Mouse (Mus musculus): Measurements from ENCODE around the gene Gpx4. TPM values are rescaled to one million over a fixed set of nuclear protein-coding genes. Genes with fewer than 3 reads are reported as not detected.

Gene Gpx4
- total and polyA plus RNA-seq, 3 experiments, result 832 to 1,055 (median 860) TPM

DNA sequence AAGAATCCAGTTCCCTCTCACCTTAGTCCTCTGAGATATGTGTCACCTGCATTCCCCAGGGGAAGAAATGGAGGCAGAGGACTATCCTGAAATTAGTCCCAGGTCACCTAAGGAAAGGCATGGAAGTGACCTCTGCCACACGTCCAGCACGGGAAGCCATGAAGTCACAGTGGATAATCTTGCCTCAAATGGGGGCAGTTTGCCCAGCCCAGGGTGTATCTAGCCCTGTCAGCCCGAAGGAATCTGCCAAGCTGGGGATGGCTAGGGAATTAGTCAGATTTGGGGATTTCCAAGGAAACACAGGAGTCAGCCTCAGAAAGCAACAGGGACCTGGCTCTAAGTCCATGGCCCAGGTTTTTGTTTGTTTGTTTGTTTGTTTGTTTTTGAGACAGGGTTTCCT is 57.2 kb downstream of the Gpx4 start:
- 35% methylated on average over 3 of the region's 3 CpGs for WGBS
- no peak for DNase-seq
- Histone ChIP-seq H3K4me1 (ENCODE audit: control insufficient read depth, insufficient read depth, low read length) (peaks cover 14% of the 10 kb centered on the region), H3K27me3 (ENCODE audit: control insufficient read depth, insufficient read depth, low read length) (no peaks in the 10 kb centered on the region), H3K4me3 (no peak overlapping the region), H3K36me3 (ENCODE audit: control insufficient read depth, insufficient read depth, low read length) (no peaks in the 10 kb centered on the region), H3K79me2 (replicated peaks; ENCODE audit: control insufficient read depth, insufficient read depth, low read length) (peaks cover 13% of the 10 kb centered on the region), H3K27ac (no peak overlapping the region), H3K9ac (ENCODE audit: low read depth, low read length) (no peak overlapping the region)
- intact Hi-C loops (cut with DNase I), result no loop called here
- TF ChIP-seq CTCF (IDR thresholded peaks at IDR 0.05), result no peak
- TF ChIP-seq POLR2A (IDR thresholded peaks at IDR 0.05; ENCODE audit: insufficient read depth, low read depth, low read length), result no peak
- TF ChIP-seq EP300 (IDR thresholded peaks at IDR 0.05; ENCODE audit: insufficient read depth, low read depth, low read length), result no peak

- Histone ChIP-seq H3K79me2 (replicated peaks; ENCODE audit: control insufficient read depth, insufficient read depth, low read length) (peaks cover 9% of the 10 kb centered on the region), H3K36me3 (ENCODE audit: control insufficient read depth, insufficient read depth, low read length) (no peaks in the 10 kb centered on the region), H3K27ac (no peak within 1 kb of the TSS), H3K4me1 (ENCODE audit: control insufficient read depth, insufficient read depth, low read length) (peaks cover 12% of the 10 kb centered on the region), H3K27me3 (ENCODE audit: control insufficient read depth, insufficient read depth, low read length) (no peaks in the 10 kb centered on the region), H3K9ac (ENCODE audit: low read depth, low read length) (no peak within 1 kb of the TSS), H3K4me3 (no peak within 1 kb of the TSS)
- DNase-seq, result no peak
- intact Hi-C loops (cut with DNase I), result no loop called here
- TF ChIP-seq EP300 (IDR thresholded peaks at IDR 0.05; ENCODE audit: insufficient read depth, low read depth, low read length), result no peak
- no peak for TF ChIP-seq CTCF (IDR thresholded peaks at IDR 0.05)
- no peak for TF ChIP-seq POLR2A (IDR thresholded peaks at IDR 0.05; ENCODE audit: insufficient read depth, low read depth, low read length)
- WGBS, result 74% methylated on average over 5 of the region's 5 CpGs
These were observed 58.5 kb downstream of the Gpx4 start, which contains the start of gene Sbno2 for GRCm38 (mm10) chr10:80105460-80105859. TSS of gene Sbno2 (minus strand) at chr10:80105571.

GRCm38 (mm10) chr10:80105926-80106325 is 59.0 kb downstream of the Gpx4 start:
- H3K27ac ChIP-seq, result no peak overlapping the region
- intact Hi-C loops (cut with DNase I), result no loop called here
- no peaks in the 10 kb centered on the region for H3K36me3 ChIP-seq (ENCODE audit: control insufficient read depth, insufficient read depth, low read length)
- H3K9ac ChIP-seq (ENCODE audit: low read depth, low read length), result no peak overlapping the region
- no peaks in the 10 kb centered on the region for H3K27me3 ChIP-seq (ENCODE audit: control insufficient read depth, insufficient read depth, low read length)
- H3K4me1 ChIP-seq (ENCODE audit: control insufficient read depth, insufficient read depth, low read length), result peaks cover 9% of the 10 kb centered on the region
- no peak overlapping the region for H3K4me3 ChIP-seq
- H3K79me2 ChIP-seq (replicated peaks; ENCODE audit: control insufficient read depth, insufficient read depth, low read length), result peaks cover 7% of the 10 kb centered on the region
- WGBS, result 79% methylated on average over 5 of the region's 5 CpGs
- no peak for TF ChIP-seq CTCF (IDR thresholded peaks at IDR 0.05)
- TF ChIP-seq POLR2A (IDR thresholded peaks at IDR 0.05; ENCODE audit: insufficient read depth, low read depth, low read length), result no peak
- TF ChIP-seq EP300 (IDR thresholded peaks at IDR 0.05; ENCODE audit: insufficient read depth, low read depth, low read length), result no peak
- DNase-seq, result no peak

Other genes with a start within 250 kb of the Gpx4 start
Only the 30 nearest of the 32 such genes appear.
- gene Misp, start 226.2 kb upstream of the Gpx4 start, total RNA-seq (2021), result under 1 TPM; 0.50 to 0.52 TPM
- 0.26 and 0.82 TPM in 2 replicates for gene Misp, start 226.2 kb upstream of the Gpx4 start, polyA plus RNA-seq (2012; rRNA removed)
- 10 to 100 TPM; 43.9 to 51.8 TPM for gene Ptbp1, start 192.7 kb upstream of the Gpx4 start, total RNA-seq (2021)
- 47.5 and 52.6 TPM in 2 replicates for gene Ptbp1, start 192.7 kb upstream of the Gpx4 start, polyA plus RNA-seq (2012; rRNA removed)
- 1 to 10 TPM in 1 of 2 experiments, under 1 TPM in 1; 0.55 to 1.2 TPM for gene Prtn3, start 172.7 kb upstream of the Gpx4 start, total RNA-seq (2021)
- gene Prtn3, start 172.7 kb upstream of the Gpx4 start, polyA plus RNA-seq (2012; rRNA removed), result 0.84 TPM in 1 of 2 replicates, not detected in the other
- gene Plppr3, start 172.5 kb upstream of the Gpx4 start, total RNA-seq (2021), result under 1 TPM; 0.20 to 0.31 TPM
- 0.50 and 0.80 TPM in 2 replicates for gene Plppr3, start 172.5 kb upstream of the Gpx4 start, polyA plus RNA-seq (2012; rRNA removed)
- not detected for gene Elane, start 160.9 kb upstream of the Gpx4 start, total RNA-seq (2021)
- gene Elane, start 160.9 kb upstream of the Gpx4 start, polyA plus RNA-seq (2012; rRNA removed), result 0.23 TPM in 1 of 2 replicates, not detected in the other
- 10 to 100 TPM; 22.9 to 98.7 TPM for gene Cfd, start 156.3 kb upstream of the Gpx4 start, total RNA-seq (2021)
- 85.9 and 490 TPM in 2 replicates for gene Cfd, start 156.3 kb upstream of the Gpx4 start, polyA plus RNA-seq (2012; rRNA removed)
- 10 to 100 TPM; 40.8 to 54.1 TPM for gene Med16, start 138.2 kb upstream of the Gpx4 start, total RNA-seq (2021)
- 54.9 and 62.4 TPM in 2 replicates for gene Med16, start 138.2 kb upstream of the Gpx4 start, polyA plus RNA-seq (2012; rRNA removed)
- not detected for gene Gm26602, start 136.3 kb upstream of the Gpx4 start, total RNA-seq (2021)
- not detected in 2 replicates for gene Gm26602, start 136.3 kb upstream of the Gpx4 start, polyA plus RNA-seq (2012; rRNA removed)
- under 1 TPM; 0.10 to 0.25 TPM for gene Kiss1r, start 130.2 kb upstream of the Gpx4 start, total RNA-seq (2021)
- gene Kiss1r, start 130.2 kb upstream of the Gpx4 start, polyA plus RNA-seq (2012; rRNA removed), result 0.79 and 1.5 TPM in 2 replicates
- gene R3hdm4, start 126.0 kb upstream of the Gpx4 start, total RNA-seq (2021), result 10 to 100 TPM; 82.4 to 85.6 TPM
- gene R3hdm4, start 126.0 kb upstream of the Gpx4 start, polyA plus RNA-seq (2012; rRNA removed), result 119 and 123 TPM in 2 replicates
- 1 to 10 TPM; 1.3 to 1.5 TPM for gene Arid3a, start 120.1 kb upstream of the Gpx4 start, total RNA-seq (2021)
- 0.88 and 1.7 TPM in 2 replicates for gene Arid3a, start 120.1 kb upstream of the Gpx4 start, polyA plus RNA-seq (2012; rRNA removed)
- 10 to 100 TPM; 27.8 to 29.4 TPM for gene Wdr18, start 87.0 kb upstream of the Gpx4 start, total RNA-seq (2021)
- 31.7 and 32.2 TPM in 2 replicates for gene Wdr18, start 87.0 kb upstream of the Gpx4 start, polyA plus RNA-seq (2012; rRNA removed)
- gene Grin3b, start 76.5 kb upstream of the Gpx4 start, total RNA-seq (2021), result under 1 TPM; 0.20 to 0.31 TPM
- 0.20 and 0.29 TPM in 2 replicates for gene Grin3b, start 76.5 kb upstream of the Gpx4 start, polyA plus RNA-seq (2012; rRNA removed)
- 100 to 1,000 TPM; 109 to 124 TPM for gene Tmem259, start 62.8 kb upstream of the Gpx4 start, total RNA-seq (2021)
- gene Tmem259, start 62.8 kb upstream of the Gpx4 start, polyA plus RNA-seq (2012; rRNA removed), result 184 and 220 TPM in 2 replicates
- 10 to 100 TPM; 30.2 to 39.3 TPM for gene Cnn2, start 58.6 kb upstream of the Gpx4 start, total RNA-seq (2021)
- 52.5 and 60.7 TPM in 2 replicates for gene Cnn2, start 58.6 kb upstream of the Gpx4 start, polyA plus RNA-seq (2012; rRNA removed)
- 1 to 10 TPM; 6.6 to 8.0 TPM for gene Abca7, start 50.7 kb upstream of the Gpx4 start, total RNA-seq (2021)
- gene Abca7, start 50.7 kb upstream of the Gpx4 start, polyA plus RNA-seq (2012; rRNA removed), result 9.2 and 10.8 TPM in 2 replicates
- gene Arhgap45, start 30.5 kb upstream of the Gpx4 start, total RNA-seq (2021), result 1 to 10 TPM; 3.5 to 5.1 TPM
- gene Arhgap45, start 30.5 kb upstream of the Gpx4 start, polyA plus RNA-seq (2012; rRNA removed), result 8.9 and 16.6 TPM in 2 replicates
- gene Polr2e, start 7.4 kb upstream of the Gpx4 start, total RNA-seq (2021), result 10 to 100 TPM; 78.3 to 89.8 TPM
- 182 and 194 TPM in 2 replicates for gene Polr2e, start 7.4 kb upstream of the Gpx4 start, polyA plus RNA-seq (2012; rRNA removed)
- 10 to 100 TPM; 10.6 to 11.2 TPM for gene Sbno2, start 58.4 kb downstream of the Gpx4 start, total RNA-seq (2021)
- gene Sbno2, start 58.4 kb downstream of the Gpx4 start, polyA plus RNA-seq (2012; rRNA removed), result 16.9 and 18.0 TPM in 2 replicates
- 100 to 1,000 TPM; 140 to 161 TPM for gene Stk11, start 68.6 kb downstream of the Gpx4 start, total RNA-seq (2021)
- gene Stk11, start 68.6 kb downstream of the Gpx4 start, polyA plus RNA-seq (2012; rRNA removed), result 127 and 144 TPM in 2 replicates
- gene Atp5d, start 91.5 kb downstream of the Gpx4 start, total RNA-seq (2021), result 1,000 to 10,000 TPM; 1,015 to 1,150 TPM
- gene Atp5d, start 91.5 kb downstream of the Gpx4 start, polyA plus RNA-seq (2012; rRNA removed), result 1,139 and 1,938 TPM in 2 replicates
- gene Cbarp, start 93.7 kb downstream of the Gpx4 start, total RNA-seq (2021), result 1 to 10 TPM; 3.9 to 4.9 TPM
- 3.0 and 4.3 TPM in 2 replicates for gene Cbarp, start 93.7 kb downstream of the Gpx4 start, polyA plus RNA-seq (2012; rRNA removed)
- gene Midn, start 101.1 kb downstream of the Gpx4 start, total RNA-seq (2021), result 100 to 1,000 TPM in 1 of 2 experiments, 10 to 100 TPM in 1; 96.2 to 102 TPM
- gene Midn, start 101.1 kb downstream of the Gpx4 start, polyA plus RNA-seq (2012; rRNA removed), result 50.1 and 74.5 TPM in 2 replicates
- 10 to 100 TPM; 34.2 to 43.2 TPM for gene Cirbp, start 118.8 kb downstream of the Gpx4 start, total RNA-seq (2021)
- gene Cirbp, start 118.8 kb downstream of the Gpx4 start, polyA plus RNA-seq (2012; rRNA removed), result 62.5 and 85.8 TPM in 2 replicates
- 1 to 10 TPM; 5.9 to 6.0 TPM for gene 1600002K03Rik, start 125.8 kb downstream of the Gpx4 start, total RNA-seq (2021)
- gene 1600002K03Rik, start 125.8 kb downstream of the Gpx4 start, polyA plus RNA-seq (2012; rRNA removed), result 5.6 and 6.3 TPM in 2 replicates
- 1 to 10 TPM in 1 of 2 experiments, under 1 TPM in 1; 0.86 to 1.1 TPM for gene Efna2, start 132.3 kb downstream of the Gpx4 start, total RNA-seq (2021)
- gene Efna2, start 132.3 kb downstream of the Gpx4 start, polyA plus RNA-seq (2012; rRNA removed), result 1.2 and 1.7 TPM in 2 replicates
- 10 to 100 TPM; 11.1 to 11.8 TPM for gene Mum1, start 179.3 kb downstream of the Gpx4 start, total RNA-seq (2021)
- 18.0 and 19.4 TPM in 2 replicates for gene Mum1, start 179.3 kb downstream of the Gpx4 start, polyA plus RNA-seq (2012; rRNA removed)
- gene Ndufs7, start 202.0 kb downstream of the Gpx4 start, total RNA-seq (2021), result 1,000 to 10,000 TPM in 1 of 2 experiments, 100 to 1,000 TPM in 1; 943 to 1,108 TPM
- 1,263 and 1,990 TPM in 2 replicates for gene Ndufs7, start 202.0 kb downstream of the Gpx4 start, polyA plus RNA-seq (2012; rRNA removed)
- 1 to 10 TPM; 8.3 to 8.4 TPM for gene Gamt, start 213.8 kb downstream of the Gpx4 start, total RNA-seq (2021)
- 8.0 and 11.0 TPM in 2 replicates for gene Gamt, start 213.8 kb downstream of the Gpx4 start, polyA plus RNA-seq (2012; rRNA removed)
- gene Dazap1, start 214.3 kb downstream of the Gpx4 start, total RNA-seq (2021), result 10 to 100 TPM; 56.4 to 57.9 TPM
- 37.6 and 41.0 TPM in 2 replicates for gene Dazap1, start 214.3 kb downstream of the Gpx4 start, polyA plus RNA-seq (2012; rRNA removed)

Measured in heart, adult 2 months (tissue).